Mouse (Mus musculus) bone marrow, adult 2 months (tissue): Measurements from ENCODE around the gene Arhgdig.
"Not testable (repeated sequence)": the region's sequence is repeated elsewhere in the genome, so short reads cannot be mapped to it uniquely, and the experiment has no call there.

Experiments
- CTCF ChIP-seq: fragments of 200-500 bp; IDR thresholded peaks from 2 replicates; pipeline ENCODE4 v1.5.1; 2011; ENCODE audit warnings: low read length, control low read depth; ENCODE audit not compliant: control insufficient read depth, insufficient read depth
- POLR2A ChIP-seq: fragments of 200-500 bp; IDR thresholded peaks from 2 replicates; pipeline ENCODE4 v1.6.1; 2011; ENCODE audit warnings: low read depth, mild to moderate bottlenecking, control low read depth, low read length, borderline replicate concordance; ENCODE audit not compliant: control insufficient read depth

DNA sequence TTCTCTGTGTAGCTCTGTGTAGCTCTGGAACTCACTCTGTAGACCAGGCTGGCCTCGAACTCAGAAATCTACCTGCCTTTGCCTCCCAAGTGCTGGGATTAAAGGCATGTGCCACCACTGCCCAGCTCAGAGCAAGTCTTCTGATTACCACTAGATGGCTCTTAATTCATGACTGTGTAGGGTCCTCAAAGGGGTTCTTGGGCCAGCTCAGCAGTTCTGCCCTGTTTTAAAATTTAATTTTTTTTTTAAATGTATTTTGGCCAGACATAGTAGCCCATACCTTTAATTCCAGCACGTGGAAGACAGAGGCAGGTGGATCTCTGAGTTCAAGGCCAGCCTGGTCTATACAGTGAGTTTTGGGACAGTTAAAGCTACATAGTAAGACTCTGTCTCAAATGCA, 32.3 kb downstream of the Arhgdig start:
- TF ChIP-seq POLR2A, CTCF: not testable (repeated sequence)
